Mouse (Mus musculus): ENCODE measurements around the gene Trim15.
A peak's percentile ranks its signal among the peaks of the same experiment; 100 is the strongest.

The Trim15 gene

GRCm38 (mm10) chr17:36824005-36824404 lies 43.0 kb downstream of the Trim15 start:
- DNase-seq = peak; percentile 69

DNA sequence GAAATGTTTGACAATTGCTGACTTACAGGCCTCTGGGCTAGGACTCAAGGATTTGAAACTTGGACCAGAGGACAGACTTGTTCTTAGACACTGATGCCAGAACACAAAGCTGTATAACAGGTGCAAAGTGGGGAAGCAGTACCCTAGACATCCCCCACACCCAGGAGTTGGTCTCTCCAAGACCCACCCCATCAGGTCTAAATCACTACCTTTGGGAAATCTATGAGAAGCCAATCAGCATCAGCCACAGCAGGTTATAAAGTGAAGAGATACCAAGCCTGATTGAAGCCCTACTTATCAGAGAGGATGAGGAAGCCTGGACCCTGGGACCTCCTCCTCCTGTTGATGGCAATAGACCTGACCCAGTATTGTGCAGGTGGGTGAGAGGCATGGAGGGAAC lies 55.1 kb downstream of the Trim15 start, which contains the start of gene H2-M10.6:
TSS of gene H2-M10.6 (plus strand) at position 301 of the 400 bp plus-strand sequence.
- no peak for DNase-seq
